Mouse (Mus musculus) cerebellum, postnatal 36 days (tissue): Measurements from ENCODE around the gene Eps15.

Experiments
- DNase-seq, 2 experiments: peaks; one replicate each; pipeline ENCODE4 v3.0.0; 2021 to 2022; ENCODE audit warnings: mixed read lengths in 2 of 2

Eps15 gene

GRCm38 (mm10) chr4:109279689-109280458 lies at the start of gene Eps15:
TSS of gene Eps15 (plus strand) at chr4:109280268.
- DNase-seq = peak; percentile 93 to 94

GRCm38 (mm10) chr4:109234185-109234584 lies 45.9 kb upstream of the Eps15 start, which contains the start of gene Calr4:
TSS of gene Calr4 (plus strand) at chr4:109234485.
- DNase-seq = no peak

GRCm38 (mm10) chr4:109234806-109235350 lies 45.2 kb upstream of the Eps15 start:
- DNase-seq = no peak

GRCm38 (mm10) chr4:109236186-109236879 lies 43.7 kb upstream of the Eps15 start:
- DNase-seq = no peak

GRCm38 (mm10) chr4:109238428-109239268 lies 41.4 kb upstream of the Eps15 start:
- peak; percentile 29 to 32 for DNase-seq

GRCm38 (mm10) chr4:109241221-109241620 lies 38.8 kb upstream of the Eps15 start:
- no peak for DNase-seq

- peak; percentile 25 to 35 for DNase-seq
These were observed 38.1 kb upstream of the Eps15 start for GRCm38 (mm10) chr4:109241934-109242333.

GRCm38 (mm10) chr4:109244506-109244905 lies 35.6 kb upstream of the Eps15 start:
- no peak for DNase-seq

GRCm38 (mm10) chr4:109245016-109245620 lies 35.0 kb upstream of the Eps15 start:
- DNase-seq = no peak

- DNase-seq = no peak
These were observed 28.5 kb upstream of the Eps15 start for GRCm38 (mm10) chr4:109251605-109252004.

GRCm38 (mm10) chr4:109252199-109252598 lies 27.9 kb upstream of the Eps15 start:
- no peak for DNase-seq

GRCm38 (mm10) chr4:109253664-109254151 lies 26.4 kb upstream of the Eps15 start:
- no peak for DNase-seq

- no peak for DNase-seq
These were observed 25.6 kb upstream of the Eps15 start for GRCm38 (mm10) chr4:109254511-109254910.

GRCm38 (mm10) chr4:109255321-109255720 lies 24.7 kb upstream of the Eps15 start:
- no peak for DNase-seq

- no peak for DNase-seq
These were observed 24.2 kb upstream of the Eps15 start for GRCm38 (mm10) chr4:109255727-109256417.

- DNase-seq = no peak
These were observed 23.3 kb upstream of the Eps15 start for GRCm38 (mm10) chr4:109256791-109257190.

- DNase-seq = no peak
These were observed 22.4 kb upstream of the Eps15 start for GRCm38 (mm10) chr4:109257639-109258038.

- DNase-seq = no peak
These were observed 18.0 kb upstream of the Eps15 start for GRCm38 (mm10) chr4:109262068-109262467.

- no peak for DNase-seq
These were observed 14.0 kb upstream of the Eps15 start for GRCm38 (mm10) chr4:109266056-109266455.

- no peak for DNase-seq
These were observed 13.3 kb upstream of the Eps15 start for GRCm38 (mm10) chr4:109266744-109267143.

GRCm38 (mm10) chr4:109267452-109267851 lies 12.6 kb upstream of the Eps15 start:
- DNase-seq = no peak

- no peak for DNase-seq
These were observed 11.2 kb upstream of the Eps15 start for GRCm38 (mm10) chr4:109268903-109269302.
